Mouse (Mus musculus) forebrain, embryonic 16.5 days (tissue): ENCODE data around the gene Bdh2. TPM values are rescaled to one million over a fixed set of nuclear protein-coding genes. Genes with fewer than 3 reads are reported as not detected.

ENCODE experiments used
- ATAC-seq: fragments of 200-750 bp; cut with Nextera tagmentation; 2 replicates; pipeline ENCODE4 v1.8.0; 2017; ENCODE audit warnings: mild to moderate bottlenecking, moderate library complexity
- H3K27ac ChIP-seq: fragments of 300-500 bp; sonication (generic); 2 replicates; pipeline ENCODE4 v1.5.1; 2014; ENCODE audit warnings: low read length, control low read depth
- H3K27me3 ChIP-seq: fragments of 300-500 bp; sonication (generic); replicated peaks from 2 replicates; pipeline ENCODE4 v1.6.1; 2014; ENCODE audit warnings: low read length; ENCODE audit not compliant: control insufficient read depth, insufficient read depth
- H3K36me3 ChIP-seq: fragments of 300-500 bp; sonication (generic); 2 replicates; pipeline ENCODE4 v1.6.1; 2014; ENCODE audit not compliant: control insufficient read depth, insufficient read depth
- H3K4me1 ChIP-seq: fragments of 300-500 bp; sonication (generic); replicated peaks from 2 replicates; pipeline ENCODE4 v1.6.1; 2014; ENCODE audit warnings: low read length; ENCODE audit not compliant: control insufficient read depth, insufficient read depth
- H3K4me2 ChIP-seq: fragments of 300-500 bp; sonication (generic); 2 replicates; pipeline ENCODE4 v1.6.1; 2014; ENCODE audit warnings: mild to moderate bottlenecking, low read length, control low read depth
- H3K4me3 ChIP-seq: fragments of 300-500 bp; sonication (generic); replicated peaks from 2 replicates; pipeline ENCODE4 v1.5.1; 2014; ENCODE audit warnings: mild to moderate bottlenecking, low read length, control low read depth
- H3K9ac ChIP-seq: fragments of 300-500 bp; sonication (generic); replicated peaks from 2 replicates; pipeline ENCODE4 v1.6.1; 2014; ENCODE audit warnings: low read depth, low read length, control low read depth
- H3K9me3 ChIP-seq: fragments of 300-500 bp; sonication (generic); 2 replicates; pipeline ENCODE4 v1.6.1; 2016; ENCODE audit warnings: low read length; ENCODE audit not compliant: control insufficient read depth
- WGBS: fragments of 180-500 bp; shearing (Covaris S2); extraction: QIAGEN DNeasy Blood & Tissue Kit; methylation state at CpG from one replicate; pipeline ENCODE4 v1.1.7; 2014; 5-methylcytosine and 5-hydroxymethylcytosine counted together
- polyA plus RNA-seq: library from polyadenylated mRNA; unstranded; fragments of >200 nt; fragmentation: Nextera tagmentation; extraction: Ambion mirVana; gene quantifications from 2 replicates; pipeline ENCODE4 v1.2.1, GENCODE M21; 2015

Gene Bdh2
- polyA plus RNA-seq, 1 experiment from 2014 or later: 2.1 TPM

DNA sequence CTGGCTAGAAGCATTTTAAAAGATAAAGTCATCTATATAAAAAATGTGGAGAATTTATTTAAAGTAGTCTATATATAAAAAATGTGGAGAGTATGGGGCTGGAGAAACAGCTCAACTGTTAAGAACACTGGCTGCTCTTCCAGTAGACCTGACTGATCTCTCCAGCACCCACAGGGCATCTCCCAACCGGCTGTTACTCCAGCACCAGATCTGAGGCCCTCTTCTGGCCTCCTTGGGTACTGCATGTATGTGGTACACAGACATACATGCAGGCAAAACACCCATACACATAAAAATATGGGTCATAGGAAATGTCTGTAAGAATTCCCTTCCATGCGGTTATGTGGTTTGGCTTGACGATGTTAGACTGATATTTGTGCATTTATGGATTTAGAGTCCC is 47.5 kb downstream of the Bdh2 start:
- 43% methylated on average over 3 of the region's 3 CpGs for WGBS
- no peak overlapping the region for H3K9ac ChIP-seq

DNA sequence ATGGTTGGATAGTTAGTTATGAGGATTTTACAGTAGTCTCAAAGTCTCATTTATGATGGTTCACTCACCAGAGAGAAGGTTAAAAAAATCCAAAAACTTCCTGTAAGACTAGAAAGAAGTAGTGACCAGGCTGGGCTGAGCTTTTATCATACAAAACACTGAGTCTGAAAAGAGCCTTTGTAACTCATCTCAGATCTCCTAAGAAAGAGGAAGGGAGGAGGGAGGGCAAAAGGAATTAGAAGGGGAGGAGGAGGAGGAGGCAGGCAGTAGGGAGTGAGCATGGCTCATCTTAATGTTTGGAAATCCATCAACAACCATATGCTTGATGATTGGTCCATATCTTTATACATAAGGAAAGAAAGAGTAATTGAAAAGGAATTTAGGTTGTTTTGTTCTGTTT is 51.7 kb downstream of the Bdh2 start:
- H3K4me2 ChIP-seq: no peak overlapping the region
- no peaks in the 10 kb centered on the region for H3K4me1 ChIP-seq
- H3K9ac ChIP-seq: no peak overlapping the region
- H3K9me3 ChIP-seq: no peaks in the 10 kb centered on the region
- ATAC-seq: no peak
- no peak overlapping the region for H3K4me3 ChIP-seq
- no peaks in the 10 kb centered on the region for H3K27me3 ChIP-seq
- H3K27ac ChIP-seq: no peak overlapping the region
- H3K36me3 ChIP-seq: no peaks in the 10 kb centered on the region

More for the DNA sequence above, 47.5 kb downstream of the Bdh2 start:
- H3K4me3 ChIP-seq: no peak overlapping the region
- H3K4me2 ChIP-seq: no peak overlapping the region
- no peaks in the 10 kb centered on the region for H3K9me3 ChIP-seq
- no peaks in the 10 kb centered on the region for H3K36me3 ChIP-seq
- ATAC-seq: no peak
- no peaks in the 10 kb centered on the region for H3K4me1 ChIP-seq
- no peak overlapping the region for H3K27ac ChIP-seq
- H3K27me3 ChIP-seq: no peaks in the 10 kb centered on the region

- Histone ChIP-seq H3K4me3 (no peak overlapping the region), H3K9ac (no peak overlapping the region), H3K4me2 (no peak overlapping the region), H3K27ac (no peak overlapping the region), H3K27me3 (no peaks in the 10 kb centered on the region), H3K36me3 (no peaks in the 10 kb centered on the region), H3K4me1 (no peaks in the 10 kb centered on the region), H3K9me3 (no peaks in the 10 kb centered on the region)
- ATAC-seq: no peak
- WGBS: 36% methylated on average over 4 of the region's 4 CpGs
These were observed 52.7 kb downstream of the Bdh2 start for GRCm38 (mm10) chr3:135333763-135334162.

GRCm38 (mm10) chr3:135347739-135348264 is 66.8 kb downstream of the Bdh2 start, which contains the start of gene Slc9b1:
TSS of gene Slc9b1 (plus strand) at chr3:135348029.
- H3K4me2 ChIP-seq: no peak within 1 kb of the TSS
- no peaks in the 10 kb centered on the region for H3K36me3 ChIP-seq
- no peak for ATAC-seq
- no peak within 1 kb of the TSS for H3K4me3 ChIP-seq
- no peaks in the 10 kb centered on the region for H3K9me3 ChIP-seq
- H3K4me1 ChIP-seq: no peaks in the 10 kb centered on the region
- no peaks in the 10 kb centered on the region for H3K27me3 ChIP-seq
- WGBS: 84% methylated on average over 14 of the region's 14 CpGs
- H3K27ac ChIP-seq: no peak within 1 kb of the TSS
- no peak within 1 kb of the TSS for H3K9ac ChIP-seq

DNA sequence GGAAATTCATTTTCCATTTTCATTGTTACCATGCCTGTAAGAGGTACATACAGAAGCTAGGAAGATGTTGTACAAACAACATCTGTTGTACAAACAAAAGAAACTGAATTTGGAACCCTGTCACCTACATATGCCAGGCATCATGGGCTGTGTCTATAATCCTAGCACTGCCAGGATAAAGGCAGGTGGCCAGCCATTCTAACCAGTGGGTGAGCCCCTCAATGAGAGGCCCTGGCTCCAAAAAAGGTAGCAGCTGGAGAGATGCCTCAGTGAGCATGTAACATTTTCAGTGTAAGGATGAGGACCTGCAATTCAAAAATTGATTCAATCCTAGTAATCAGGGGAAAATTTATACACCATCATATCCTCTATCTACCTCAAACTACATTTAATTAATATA is 68.0 kb downstream of the Bdh2 start:
- Histone ChIP-seq H3K4me1 (no peaks in the 10 kb centered on the region), H3K4me2 (no peak overlapping the region), H3K27ac (no peak overlapping the region), H3K9ac (no peak overlapping the region), H3K36me3 (no peaks in the 10 kb centered on the region), H3K27me3 (no peaks in the 10 kb centered on the region), H3K9me3 (no peaks in the 10 kb centered on the region), H3K4me3 (no peak overlapping the region)
- no peak for ATAC-seq

GRCm38 (mm10) chr3:135351857-135352256 is 70.8 kb downstream of the Bdh2 start:
- WGBS: 95% methylated on average over 3 of the region's 3 CpGs
- no peaks in the 10 kb centered on the region for H3K27me3 ChIP-seq

More at GRCm38 (mm10) chr3:135351857-135352256, 70.8 kb downstream of the Bdh2 start:
- no peak overlapping the region for H3K27ac ChIP-seq
- ATAC-seq: no peak
- no peak overlapping the region for H3K4me3 ChIP-seq
- H3K4me1 ChIP-seq: no peaks in the 10 kb centered on the region
- H3K9ac ChIP-seq: no peak overlapping the region
- no peak overlapping the region for H3K4me2 ChIP-seq
- no peaks in the 10 kb centered on the region for H3K36me3 ChIP-seq
- no peaks in the 10 kb centered on the region for H3K9me3 ChIP-seq

Other genes with a start within 250 kb of the Bdh2 start
- gene Cenpe, start 68.7 kb upstream of the Bdh2 start, polyA plus RNA-seq: 10.5 and 13.5 TPM in 2 replicates
- gene Slc9b2, start 26.5 kb downstream of the Bdh2 start, polyA plus RNA-seq: 1.3 and 2.1 TPM in 2 replicates
- gene Slc9b1, start 66.8 kb downstream of the Bdh2 start, polyA plus RNA-seq: not detected in 2 replicates
- 63.7 and 72.5 TPM in 2 replicates for gene Cisd2, start 142.7 kb downstream of the Bdh2 start, polyA plus RNA-seq
- gene Ube2d3, start 156.9 kb downstream of the Bdh2 start, polyA plus RNA-seq: 383 and 423 TPM in 2 replicates
- gene Manba, start 204.4 kb downstream of the Bdh2 start, polyA plus RNA-seq: 4.3 and 4.6 TPM in 2 replicates